Mouse (Mus musculus) CH12.LX (cell line): ENCODE measurements at regions not wholly inside any gene's neighbourhood (a gene's known extent, or its start where the extent isn't known, plus 50 kb on each side); places are given as distances from the start of the nearest gene placed in this dataset.

Source experiments
- DNase-seq: peaks from one replicate; pipeline ENCODE4 v3.0.0-alpha.2; 2013; ENCODE audit errors: extremely low read depth
- H3K27ac ChIP-seq: 2 replicates; pipeline ENCODE4 v1.5.1; 2012; ENCODE audit warnings: low read depth, mild to moderate bottlenecking, control low read depth, moderate library complexity; ENCODE audit not compliant: insufficient read depth
- H3K27me3 ChIP-seq: replicated peaks from 2 replicates; pipeline ENCODE3; 2012; ENCODE audit warnings: inconsistent platforms
- H3K36me3 ChIP-seq, 2 experiments: replicated peaks in 1 of 2; 2 replicates each; pipeline versions ENCODE3 to v1.6.1; 2012; ENCODE audit warnings: inconsistent platforms in 1 of 2, low read length in 1 of 2, mild to moderate bottlenecking in 1 of 2, mixed read lengths in 1 of 2, moderate library complexity in 1 of 2; ENCODE audit not compliant: control insufficient read depth in 1 of 2, insufficient read depth in 1 of 2
- H3K4me1 ChIP-seq, 2 experiments: 2 replicates each; pipeline ENCODE4 v1.6.1; 2012; ENCODE audit warnings: inconsistent platforms in 1 of 2, moderate library complexity in 1 of 2; ENCODE audit not compliant: insufficient read depth in 2 of 2, control insufficient read depth in 1 of 2
- H3K4me2 ChIP-seq: 2 replicates; pipeline ENCODE4 v1.6.1; 2012; ENCODE audit warnings: low read depth, mild to moderate bottlenecking, control low read depth; ENCODE audit not compliant: poor library complexity, insufficient read depth, severe bottlenecking
- H3K4me3 ChIP-seq, 3 experiments: fragments of 150-350 bp in 1 of 3; sonication (generic) in 1 of 3; replicated peaks in 1 of 3; 2 replicates each; pipeline versions ENCODE3 to v1.5.1; 2011 to 2012; ENCODE audit warnings: low read depth in 2 of 3, low read length in 2 of 3, mild to moderate bottlenecking in 2 of 3, moderate library complexity in 2 of 3, control low read depth in 1 of 3, improper control_type of control experiment in 1 of 3, inconsistent platforms in 1 of 3, mixed read lengths in 1 of 3; ENCODE audit not compliant: poor library complexity in 1 of 3
- H3K79me2 ChIP-seq: replicated peaks from 2 replicates; pipeline ENCODE4 v1.6.1; 2012; ENCODE audit warnings: mild to moderate bottlenecking, moderate library complexity; ENCODE audit not compliant: control insufficient read depth, poor library complexity, insufficient read depth, severe bottlenecking; ENCODE audit errors: extremely low read depth
- H3K9ac ChIP-seq: 2 replicates; pipeline ENCODE4 v1.6.1; 2012; ENCODE audit warnings: low read depth, mild to moderate bottlenecking, control low read depth, moderate library complexity; ENCODE audit not compliant: insufficient read depth
- H3K9me3 ChIP-seq: replicated peaks from 2 replicates; pipeline ENCODE3; 2012; ENCODE audit warnings: low read length, inconsistent platforms, mixed read lengths
- BHLHE40 ChIP-seq: IDR thresholded peaks from 2 replicates; pipeline ENCODE4 v1.6.1; 2011; ENCODE audit warnings: mild to moderate bottlenecking, low read depth, low read length, improper control_type of control experiment
- CHD2 ChIP-seq: IDR thresholded peaks from 2 replicates; pipeline ENCODE4 v1.6.1; 2011; ENCODE audit warnings: low read length, improper control_type of control experiment
- CTCF ChIP-seq, 2 experiments: IDR thresholded peaks in 1 of 2; conservative IDR thresholded peaks in 1 of 2; 2 replicates each; pipeline ENCODE4 v1.5.1; 2011 to 2012; ENCODE audit warnings: low read depth in 2 of 2, low read length in 2 of 2, improper control_type of control experiment in 1 of 2, inconsistent platforms in 1 of 2, mild to moderate bottlenecking in 1 of 2, moderate library complexity in 1 of 2
- ELF1 ChIP-seq: IDR thresholded peaks from 2 replicates; pipeline ENCODE4 v1.6.1; 2014; ENCODE audit warnings: low read depth, mild to moderate bottlenecking, inconsistent platforms, low read length, improper control_type of control experiment
- EP300 ChIP-seq: IDR thresholded peaks from 2 replicates; pipeline ENCODE4 v1.6.1; 2011; ENCODE audit warnings: low read length, improper control_type of control experiment
- ETS1 ChIP-seq: conservative IDR thresholded peaks from 2 replicates; pipeline ENCODE4 v1.6.1; 2012; ENCODE audit warnings: low read depth, mild to moderate bottlenecking, inconsistent platforms, low read length, improper control_type of control experiment, moderate library complexity
- GABPA ChIP-seq: IDR thresholded peaks from 2 replicates; pipeline ENCODE4 v1.6.1; 2012; ENCODE audit warnings: low read depth, low read length, improper control_type of control experiment, inconsistent platforms; ENCODE audit not compliant: insufficient replicate concordance
- HCFC1 ChIP-seq: IDR thresholded peaks from 2 replicates; pipeline ENCODE4 v1.6.1; 2012; ENCODE audit warnings: low read depth, mild to moderate bottlenecking, inconsistent platforms, low read length, improper control_type of control experiment
- JUN ChIP-seq: IDR thresholded peaks from 2 replicates; pipeline ENCODE4 v1.6.1; 2011; ENCODE audit warnings: low read depth, mild to moderate bottlenecking, low read length, improper control_type of control experiment, moderate library complexity; ENCODE audit not compliant: insufficient read depth
- KAT2A ChIP-seq: IDR thresholded peaks from 2 replicates; pipeline ENCODE4 v1.6.1; 2012; ENCODE audit warnings: low read length, improper control_type of control experiment, inconsistent platforms; ENCODE audit not compliant: insufficient replicate concordance
- MAFK ChIP-seq: IDR thresholded peaks from 2 replicates; pipeline ENCODE4 v1.6.1; 2011; ENCODE audit warnings: low read length, improper control_type of control experiment; ENCODE audit not compliant: insufficient replicate concordance
- MAX ChIP-seq: IDR thresholded peaks from 2 replicates; pipeline ENCODE4 v1.6.1; 2011; ENCODE audit warnings: low read length, improper control_type of control experiment
- MAZ ChIP-seq: IDR thresholded peaks from 2 replicates; pipeline ENCODE4 v1.6.1; 2012; ENCODE audit warnings: low read depth, mild to moderate bottlenecking, inconsistent platforms, low read length, improper control_type of control experiment, moderate library complexity
- MEF2A ChIP-seq: IDR thresholded peaks from 2 replicates; pipeline ENCODE4 v1.6.1; 2014; ENCODE audit warnings: low read depth, mild to moderate bottlenecking, inconsistent platforms, low read length, improper control_type of control experiment, borderline replicate concordance
- MYC ChIP-seq: IDR thresholded peaks from 2 replicates; pipeline ENCODE4 v1.6.1; 2011; ENCODE audit warnings: low read depth, mild to moderate bottlenecking, improper control_type of control experiment, low read length
- NELFE ChIP-seq: IDR thresholded peaks from 2 replicates; pipeline ENCODE4 v1.6.1; 2011; ENCODE audit warnings: low read depth, low read length, improper control_type of control experiment
- NRF1 ChIP-seq: IDR thresholded peaks from 2 replicates; pipeline ENCODE4 v1.6.1; 2014; ENCODE audit warnings: low read depth, mild to moderate bottlenecking, inconsistent platforms, low read length, improper control_type of control experiment, moderate library complexity
- RCOR1 ChIP-seq: conservative IDR thresholded peaks from 2 replicates; pipeline ENCODE4 v1.6.1; 2012; ENCODE audit warnings: low read depth, mild to moderate bottlenecking, inconsistent platforms, low read length, improper control_type of control experiment
- SMC3 ChIP-seq: IDR thresholded peaks from 2 replicates; pipeline ENCODE4 v1.6.1; 2011; ENCODE audit warnings: low read depth, low read length, improper control_type of control experiment
- TCF12 ChIP-seq: IDR thresholded peaks from 2 replicates; pipeline ENCODE4 v1.6.1; 2014; ENCODE audit warnings: low read depth, mild to moderate bottlenecking, inconsistent platforms, low read length, improper control_type of control experiment
- UBTF ChIP-seq: IDR thresholded peaks from 2 replicates; pipeline ENCODE4 v1.6.1; 2012; ENCODE audit warnings: low read depth, mild to moderate bottlenecking, inconsistent platforms, low read length, improper control_type of control experiment, moderate library complexity
- dilution Hi-C: fragments of 300-500 bp; cut with MboI; formaldehyde crosslinking; loops from 2 replicates; pipeline ENCODE4 v1.14.3; 2020; ENCODE audit warnings: low sequenced_read_pairs; ENCODE audit not compliant: extremely low pct_unique_long_range_greater_than_20kb, extremely low pct_ligation_motif_present
- in situ Hi-C: fragments of 300-500 bp; cut with MboI; formaldehyde crosslinking; loops from 3 replicates; pipeline ENCODE4 v1.14.3; 2019; ENCODE audit warnings: low sequenced_read_pairs, low pct_ligation_motif_present, low pct_unique_long_range_greater_than_20kb, mixed read lengths

GRCm38 (mm10) chr8:74082866-74083618 is 729.7 kb upstream of the Large1 start:
- Histone ChIP-seq H3K4me1 (no peaks in the 10 kb centered on the region), H3K27me3 (no peaks in the 10 kb centered on the region), H3K27ac (no peak overlapping the region), H3K4me3 (no peak overlapping the region), H3K4me2 (no peak overlapping the region), H3K36me3 (no peaks in the 10 kb centered on the region), H3K9me3 (peaks cover 18% of the 10 kb centered on the region), H3K9ac (no peak overlapping the region), H3K79me2 (no peaks in the 10 kb centered on the region)
- in situ Hi-C loops (no loop called here), dilution Hi-C loops (no loop called here)
- TF ChIP-seq ETS1, result no peak
- TF ChIP-seq ELF1, result no peak
- TF ChIP-seq UBTF, result no peak
- TF ChIP-seq CTCF (conservative IDR thresholded peaks at IDR 0.05 in 1 of 2, IDR thresholded peaks at IDR 0.05 in 1 of 2; ENCODE audit: low read depth in 2 of 2, low read length in 2 of 2), result no peak
- no peak for TF ChIP-seq NELFE
- no peak for TF ChIP-seq GABPA
- no peak for TF ChIP-seq CHD2
- TF ChIP-seq KAT2A, result no peak
- TF ChIP-seq NRF1, result no peak
- TF ChIP-seq MAFK, result no peak
- no peak for TF ChIP-seq RCOR1
- TF ChIP-seq MAZ, result no peak
- DNase-seq, result no peak

GRCm38 (mm10) chr8:74073865-74074264 is 720.5 kb upstream of the Large1 start:
- DNase-seq, result no peak
- in situ Hi-C loops (no loop called here), dilution Hi-C loops (no loop called here)
- Histone ChIP-seq H3K36me3 (no peaks in the 10 kb centered on the region), H3K9ac (no peak overlapping the region), H3K4me2 (no peak overlapping the region), H3K79me2 (no peaks in the 10 kb centered on the region), H3K27ac (no peak overlapping the region), H3K4me1 (no peaks in the 10 kb centered on the region), H3K9me3 (peaks cover 26% of the 10 kb centered on the region)
- no peak for TF ChIP-seq MEF2A
- no peak for TF ChIP-seq SMC3
- TF ChIP-seq HCFC1, result no peak
- TF ChIP-seq MAX, result no peak
- no peak for TF ChIP-seq JUN
- no peak for TF ChIP-seq EP300
- TF ChIP-seq BHLHE40, result no peak
- TF ChIP-seq TCF12, result no peak
- no peak for TF ChIP-seq MYC
- no peak for TF ChIP-seq CTCF (conservative IDR thresholded peaks at IDR 0.05 in 1 of 2, IDR thresholded peaks at IDR 0.05 in 1 of 2; ENCODE audit: low read depth in 2 of 2, low read length in 2 of 2)
- TF ChIP-seq, all 38 proteins: peak for 0
- Histone ChIP-seq H3K4me3 (no peak overlapping the region), H3K27me3 (no peaks in the 10 kb centered on the region)
